Mouse (Mus musculus) ES-E14 (cell line): ENCODE data around the gene Ankrd24. TPM values are rescaled to one million over a fixed set of nuclear protein-coding genes. Genes with fewer than 3 reads are reported as not detected.

ENCODE experiments used
- DNase-seq: peaks from one replicate; pipeline ENCODE4 v3.0.0-alpha.2; 2013; ENCODE audit warnings: low read depth, low spot score
- H3K27ac ChIP-seq: 2 replicates; pipeline ENCODE4 v1.5.1; 2012; ENCODE audit warnings: low read depth, mild to moderate bottlenecking, low read length, moderate library complexity, mixed read lengths; ENCODE audit not compliant: poor library complexity, insufficient read depth, severe bottlenecking
- H3K36me3 ChIP-seq: 2 replicates; pipeline ENCODE4 v1.6.1; 2012; ENCODE audit warnings: mild to moderate bottlenecking, low read length, moderate library complexity, mixed read lengths; ENCODE audit not compliant: control insufficient read depth, poor library complexity, insufficient read depth, severe bottlenecking
- H3K4me1 ChIP-seq, 2 experiments: fragments of 150-350 bp in 1 of 2; sonication (generic) in 1 of 2; 2 replicates each; pipeline ENCODE4 v1.6.1; 2012; ENCODE audit warnings: low read length in 2 of 2, mild to moderate bottlenecking in 1 of 2, mixed read lengths in 1 of 2; ENCODE audit not compliant: control insufficient read depth in 2 of 2, insufficient read depth in 2 of 2, poor library complexity in 1 of 2
- H3K4me3 ChIP-seq, 2 experiments: fragments of 150-350 bp in 1 of 2; sonication (generic) in 1 of 2; 2 replicates each; pipeline ENCODE4 v1.5.1; 2012; ENCODE audit warnings: low read length in 2 of 2, low read depth in 1 of 2, mild to moderate bottlenecking in 1 of 2, mixed read lengths in 1 of 2; ENCODE audit not compliant: insufficient read depth in 1 of 2, poor library complexity in 1 of 2, severe bottlenecking in 1 of 2
- H3K9ac ChIP-seq: 2 replicates; pipeline ENCODE4 v1.6.1; 2012; ENCODE audit warnings: low read depth, mild to moderate bottlenecking, low read length, mixed read lengths; ENCODE audit not compliant: poor library complexity, insufficient read depth, severe bottlenecking
- H3K9me3 ChIP-seq: fragments of 150-350 bp; sonication (generic); 2 replicates; pipeline ENCODE4 v1.6.1; 2012; ENCODE audit warnings: low read depth, mild to moderate bottlenecking, low read length; ENCODE audit not compliant: control insufficient read depth, insufficient read depth
- CHD2 ChIP-seq: IDR thresholded peaks from 2 replicates; pipeline ENCODE4 v1.6.1; 2014; ENCODE audit warnings: mild to moderate bottlenecking, low read depth, low read length, inconsistent platforms
- HCFC1 ChIP-seq: IDR thresholded peaks from 2 replicates; pipeline ENCODE4 v1.6.1; 2012; ENCODE audit warnings: low read length, inconsistent platforms, borderline replicate concordance; ENCODE audit not compliant: insufficient read depth
- MAFK ChIP-seq: IDR thresholded peaks from 2 replicates; pipeline ENCODE4 v1.6.1; 2014; ENCODE audit warnings: mild to moderate bottlenecking, low read depth, low read length, inconsistent platforms; ENCODE audit not compliant: insufficient read depth
- ZC3H11A ChIP-seq: IDR thresholded peaks from 2 replicates; pipeline ENCODE4 v1.6.1; 2012; ENCODE audit warnings: low read depth, mild to moderate bottlenecking, inconsistent platforms, low read length, borderline replicate concordance
- ZNF384 ChIP-seq: IDR thresholded peaks from 2 replicates; pipeline ENCODE4 v1.6.1; 2012; ENCODE audit warnings: low read depth, low read length, inconsistent platforms
- in situ Hi-C, 2 experiments: fragments of 600-800 bp; cut with MboI; formaldehyde crosslinking; loops; one replicate each; pipeline ENCODE4 v1.15.1; 2025; ENCODE audit warnings: low sequenced_read_pairs in 2 of 2, inconsistent platforms in 1 of 2; ENCODE audit not compliant: unreplicated experiment in 2 of 2
- total RNA-seq: library from RNA; depleted of rRNA; stranded (reverse); fragments of 300-350 nt; gene quantifications from 2 replicates; pipeline ENCODE4 v1.2.3, GENCODE M21; 2012

The Ankrd24 gene
- total RNA-seq, 1 experiment, result 14.4 TPM

GRCm38 (mm10) chr10:81599630-81600029 is 28.7 kb upstream of the Ankrd24 start:
- H3K36me3 ChIP-seq, result no peaks in the 10 kb centered on the region
- in situ Hi-C loops, result no loop called here
- H3K9ac ChIP-seq, result no peak overlapping the region
- no peak overlapping the region for H3K4me3 ChIP-seq
- no peaks in the 10 kb centered on the region for H3K9me3 ChIP-seq
- TF ChIP-seq HCFC1 (no peak), ZC3H11A (no peak), CHD2 (no peak), MAFK (no peak), ZNF384 (no peak)
- H3K27ac ChIP-seq, result no peak overlapping the region; the same call in 1 of the 2 replicates
- peaks cover 12 to 45% of the 10 kb centered on the region in 2 experiments for H3K4me1 ChIP-seq
- DNase-seq, result no peak

DNA sequence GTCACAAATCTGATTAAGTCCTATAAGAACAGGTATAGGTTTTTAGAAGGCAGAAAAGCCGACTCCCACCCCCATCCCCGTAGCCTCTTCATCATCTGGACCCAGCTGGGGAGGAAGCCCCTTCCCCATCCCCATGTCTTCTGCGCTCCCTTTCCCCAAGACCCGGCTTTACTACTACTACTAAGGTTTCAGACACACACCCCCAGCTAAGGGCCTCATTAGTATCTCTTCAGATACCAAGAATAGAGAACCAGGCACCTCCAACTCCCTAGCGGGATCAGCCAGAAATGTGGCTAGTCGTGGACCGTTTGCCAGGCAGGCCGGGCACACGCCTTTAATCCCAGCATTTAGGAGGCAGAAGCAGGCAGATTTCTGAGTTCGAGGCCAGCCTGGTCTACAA is 28.2 kb upstream of the Ankrd24 start:
- Histone ChIP-seq H3K27ac (peak overlapping the region; percentile 9; the same call in 1 of the 2 replicates), H3K9ac (no peak overlapping the region), H3K4me3 (no peak overlapping the region), H3K36me3 (no peaks in the 10 kb centered on the region), H3K4me1 (peaks cover 9 to 48% of the 10 kb centered on the region in 2 experiments), H3K9me3 (no peaks in the 10 kb centered on the region)
- in situ Hi-C loops, result no loop called here
- no peak for DNase-seq
- TF ChIP-seq ZNF384 (no peak), HCFC1 (no peak)

- peak; percentile 99 for DNase-seq
- Histone ChIP-seq H3K36me3 (no peaks in the 10 kb centered on the region), H3K9ac (peak within 1 kb of the TSS; percentile 28; the same call in 1 of the 2 replicates), H3K27ac (peak within 1 kb of the TSS; percentile 9; the same call in 1 of the 2 replicates), H3K9me3 (no peaks in the 10 kb centered on the region), H3K4me1 (peaks cover 6 to 41% of the 10 kb centered on the region in 2 experiments), H3K4me3 (peak within 1 kb of the TSS; percentile 3 to 60; a peak in 3 of 4 replicates)
- TF ChIP-seq HCFC1, result no peak
- peak; percentile 67; the same call in 1 of the 2 replicates for TF ChIP-seq CHD2
- in situ Hi-C loops, result no loop called here
These were observed 27.6 kb upstream of the Ankrd24 start, which contains the start of gene Tle6 for GRCm38 (mm10) chr10:81600738-81601203. TSS of gene Tle6 (minus strand) at chr10:81601073.

GRCm38 (mm10) chr10:81601396-81601905 is 26.9 kb upstream of the Ankrd24 start:
- Histone ChIP-seq H3K27ac (no peak overlapping the region), H3K36me3 (no peaks in the 10 kb centered on the region), H3K4me1 (peaks cover 3 to 36% of the 10 kb centered on the region in 2 experiments), H3K4me3 (peak overlapping the region; percentile 3 to 60; a peak in 3 of 4 replicates), H3K9ac (peak overlapping the region; percentile 28; the same call in 1 of the 2 replicates), H3K9me3 (no peaks in the 10 kb centered on the region)
- TF ChIP-seq CHD2 (no peak), HCFC1 (no peak), MAFK (no peak), ZC3H11A (no peak), ZNF384 (no peak)
- in situ Hi-C loops, result no loop called here
- DNase-seq, result no peak

GRCm38 (mm10) chr10:81602741-81603151 is 25.6 kb upstream of the Ankrd24 start:
- TF ChIP-seq MAFK (no peak), CHD2 (no peak), ZC3H11A (no peak), ZNF384 (no peak; the same call in 1 of the 2 replicates), HCFC1 (no peak)
- peaks cover 3 to 28% of the 10 kb centered on the region in 2 experiments for H3K4me1 ChIP-seq
- in situ Hi-C loops, result no loop called here
- H3K4me3 ChIP-seq, result no peak overlapping the region
- H3K27ac ChIP-seq, result no peak overlapping the region
- DNase-seq, result no peak
- no peaks in the 10 kb centered on the region for H3K9me3 ChIP-seq
- H3K9ac ChIP-seq, result no peak overlapping the region
- H3K36me3 ChIP-seq, result peaks cover under 1% of the 10 kb centered on the region; the same call in 1 of the 2 replicates
